Mouse (Mus musculus) heart, embryonic 11.5 days (tissue): ENCODE results near the gene Glis3. TPM values are rescaled to one million over a fixed set of nuclear protein-coding genes. Genes with fewer than 3 reads are reported as not detected.
A peak's percentile ranks its signal among the peaks of the same experiment; 100 is the strongest.

Experiments
- ATAC-seq: fragments of 200-750 bp; cut with Nextera tagmentation; replicated peaks from 2 replicates; pipeline ENCODE4 v1.8.0; 2017; ENCODE audit warnings: moderate library complexity; ENCODE audit not compliant: insufficient number of reproducible peaks, low FRiP score, low TSS enrichment
- H3K27ac ChIP-seq: fragments of 300-500 bp; sonication (generic); 2 replicates; pipeline ENCODE4 v1.5.1; 2014; ENCODE audit warnings: mild to moderate bottlenecking, low read depth, low read length
- H3K27me3 ChIP-seq: fragments of 300-500 bp; sonication (generic); 2 replicates; pipeline ENCODE4 v1.6.1; 2014; ENCODE audit warnings: mild to moderate bottlenecking, low read length, mixed read lengths; ENCODE audit not compliant: control insufficient read depth, insufficient read depth
- H3K36me3 ChIP-seq: fragments of 300-500 bp; sonication (generic); 2 replicates; pipeline ENCODE4 v1.6.1; 2014; ENCODE audit warnings: mild to moderate bottlenecking, low read length, moderate library complexity, mixed read lengths; ENCODE audit not compliant: control insufficient read depth, insufficient read depth
- H3K4me1 ChIP-seq: fragments of 300-500 bp; sonication (generic); 2 replicates; pipeline ENCODE4 v1.6.1; 2014; ENCODE audit warnings: low read length; ENCODE audit not compliant: control insufficient read depth, insufficient read depth
- H3K4me2 ChIP-seq: fragments of 300-500 bp; sonication (generic); 2 replicates; pipeline ENCODE4 v1.6.1; 2014; ENCODE audit warnings: mild to moderate bottlenecking, moderate library complexity
- H3K4me3 ChIP-seq: fragments of 300-500 bp; sonication (generic); 2 replicates; pipeline ENCODE4 v1.5.1; 2014; ENCODE audit warnings: low read depth, low read length
- H3K9ac ChIP-seq: fragments of 300-500 bp; sonication (generic); 2 replicates; pipeline ENCODE4 v1.6.1; 2014; ENCODE audit warnings: mild to moderate bottlenecking, low read depth, low read length, moderate library complexity
- H3K9me3 ChIP-seq: fragments of 300-500 bp; sonication (generic); replicated peaks from 2 replicates; pipeline ENCODE4 v1.6.1; 2016; ENCODE audit warnings: low read length; ENCODE audit not compliant: control insufficient read depth
- WGBS: fragments of 180-500 bp; shearing (Covaris S2); extraction: QIAGEN DNeasy Blood & Tissue Kit; methylation state at CpG from one replicate; pipeline ENCODE4 v1.1.7; 2014; ENCODE audit not compliant: insufficient replicate concordance; 5-methylcytosine and 5-hydroxymethylcytosine counted together
- polyA plus RNA-seq: library from polyadenylated mRNA; unstranded; fragments of >200 nt; fragmentation: Nextera tagmentation; extraction: Ambion mirVana; gene quantifications from 2 replicates; pipeline ENCODE4 v1.2.1, GENCODE M21; 2014

Gene Glis3
- polyA plus RNA-seq, 1 experiment from 2014 or later, result 1.3 TPM

DNA sequence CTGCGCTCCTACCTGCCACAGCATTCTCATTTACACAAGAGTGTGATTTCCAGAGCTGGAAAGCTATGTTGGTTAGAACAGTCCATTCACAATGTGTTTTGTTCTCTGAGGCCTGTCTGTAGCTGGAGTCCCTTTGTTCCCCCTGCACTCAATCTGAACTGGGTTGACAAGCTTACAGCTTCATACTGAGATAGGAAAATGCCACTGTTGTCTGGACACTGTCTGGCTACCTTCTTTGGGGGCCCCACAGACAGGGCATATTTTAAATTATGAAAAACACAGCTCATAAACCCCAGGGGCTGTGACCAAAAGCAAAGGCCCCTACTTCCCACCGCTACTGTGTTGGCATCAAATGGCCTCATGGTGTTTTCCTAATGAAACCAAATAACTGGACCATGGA, 402.8 kb downstream of the Glis3 start:
- ATAC-seq, result no peak
- 86% methylated on average over 2 of the region's 2 CpGs for WGBS

DNA sequence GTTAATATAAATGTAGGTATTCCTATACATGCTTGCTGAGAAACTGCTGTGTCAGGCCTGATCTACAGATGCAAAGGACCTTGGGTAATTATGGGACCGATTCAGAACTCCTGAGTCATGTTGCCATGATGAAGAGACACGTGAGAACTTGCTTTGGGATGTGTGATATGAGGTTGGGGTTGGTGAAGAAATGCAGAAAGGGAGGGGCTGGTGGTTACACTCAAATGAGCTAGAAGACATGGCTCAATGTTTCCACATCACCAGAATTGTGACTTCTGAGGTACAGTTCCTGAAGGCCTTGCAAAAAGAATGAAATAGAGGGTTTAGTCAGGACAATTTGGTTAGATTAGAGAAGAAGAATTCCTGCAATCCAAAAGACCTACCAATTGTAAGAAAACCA, 405.4 kb downstream of the Glis3 start:
- ATAC-seq, result no peak
- no peak overlapping the region for H3K4me2 ChIP-seq
- H3K9ac ChIP-seq, result no peak overlapping the region
- no peaks in the 10 kb centered on the region for H3K36me3 ChIP-seq
- peaks cover 6% of the 10 kb centered on the region; the same call in 1 of the 2 replicates for H3K4me1 ChIP-seq
- 79% methylated on average over 2 of the region's 2 CpGs for WGBS
- H3K9me3 ChIP-seq, result no peaks in the 10 kb centered on the region
- no peak overlapping the region for H3K27ac ChIP-seq
- H3K27me3 ChIP-seq, result no peaks in the 10 kb centered on the region
- H3K4me3 ChIP-seq, result no peak overlapping the region

More for the DNA sequence above, 402.8 kb downstream of the Glis3 start:
- no peaks in the 10 kb centered on the region for H3K9me3 ChIP-seq
- H3K36me3 ChIP-seq, result no peaks in the 10 kb centered on the region
- H3K27me3 ChIP-seq, result no peaks in the 10 kb centered on the region
- peaks cover 6% of the 10 kb centered on the region; the same call in 1 of the 2 replicates for H3K4me1 ChIP-seq
- no peak overlapping the region for H3K4me3 ChIP-seq
- peak overlapping the region; percentile 50; the same call in 1 of the 2 replicates for H3K27ac ChIP-seq
- H3K9ac ChIP-seq, result no peak overlapping the region
- H3K4me2 ChIP-seq, result no peak overlapping the region

DNA sequence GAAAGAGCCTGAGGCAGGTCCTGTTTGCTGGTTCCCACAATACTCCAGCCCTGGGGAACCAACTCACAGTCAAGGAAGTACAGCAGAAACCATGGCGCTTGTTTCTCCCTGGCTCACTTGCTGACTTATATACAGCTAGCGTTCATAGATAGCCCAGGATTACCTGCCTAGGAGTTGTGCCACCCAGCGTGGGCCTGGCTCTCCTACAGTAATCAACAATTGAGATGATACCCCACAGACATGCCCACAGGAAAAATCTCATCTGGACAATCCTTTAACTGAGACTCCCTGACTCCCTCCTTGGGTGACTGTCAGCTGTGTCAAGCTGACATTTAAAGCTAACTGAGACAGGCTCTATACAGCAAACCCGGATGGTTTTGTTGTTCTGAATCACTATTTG, 405.9 kb downstream of the Glis3 start:
- H3K4me2 ChIP-seq, result no peak overlapping the region
- no peaks in the 10 kb centered on the region for H3K9me3 ChIP-seq
- H3K9ac ChIP-seq, result no peak overlapping the region
- WGBS, result 84% methylated on average over 4 of the region's 4 CpGs
- H3K4me3 ChIP-seq, result no peak overlapping the region
- peaks cover 6% of the 10 kb centered on the region; the same call in 1 of the 2 replicates for H3K4me1 ChIP-seq
- no peaks in the 10 kb centered on the region for H3K36me3 ChIP-seq
- H3K27ac ChIP-seq, result no peak overlapping the region
- ATAC-seq, result no peak
- H3K27me3 ChIP-seq, result no peaks in the 10 kb centered on the region

DNA sequence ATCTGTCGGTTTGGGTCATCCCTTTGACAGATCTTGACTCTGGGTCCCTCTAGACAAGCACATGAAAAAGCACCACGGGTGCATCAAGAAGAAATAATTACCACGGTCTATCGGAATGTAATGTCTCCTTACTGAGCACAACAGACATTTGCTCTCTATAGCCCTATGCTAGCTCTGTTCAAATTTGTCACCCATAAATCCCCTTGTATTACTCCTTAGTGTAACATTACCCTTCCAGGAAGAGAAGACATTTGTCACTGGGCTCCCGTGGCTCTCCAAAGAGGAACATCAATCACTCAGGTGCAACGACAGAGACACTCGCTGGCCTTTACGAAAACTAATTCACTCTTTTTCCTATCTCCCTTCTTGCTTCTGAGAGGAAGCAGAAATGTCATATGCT, 413.0 kb downstream of the Glis3 start:
- no peak overlapping the region for H3K4me2 ChIP-seq
- no peak overlapping the region for H3K9ac ChIP-seq
- H3K4me3 ChIP-seq, result no peak overlapping the region
- no peaks in the 10 kb centered on the region for H3K9me3 ChIP-seq
- no peak for ATAC-seq
- no peaks in the 10 kb centered on the region for H3K27me3 ChIP-seq
- no peaks in the 10 kb centered on the region for H3K4me1 ChIP-seq
- WGBS, result 75% methylated on average over 8 of the region's 8 CpGs
- no peaks in the 10 kb centered on the region for H3K36me3 ChIP-seq
- no peak overlapping the region for H3K27ac ChIP-seq

DNA sequence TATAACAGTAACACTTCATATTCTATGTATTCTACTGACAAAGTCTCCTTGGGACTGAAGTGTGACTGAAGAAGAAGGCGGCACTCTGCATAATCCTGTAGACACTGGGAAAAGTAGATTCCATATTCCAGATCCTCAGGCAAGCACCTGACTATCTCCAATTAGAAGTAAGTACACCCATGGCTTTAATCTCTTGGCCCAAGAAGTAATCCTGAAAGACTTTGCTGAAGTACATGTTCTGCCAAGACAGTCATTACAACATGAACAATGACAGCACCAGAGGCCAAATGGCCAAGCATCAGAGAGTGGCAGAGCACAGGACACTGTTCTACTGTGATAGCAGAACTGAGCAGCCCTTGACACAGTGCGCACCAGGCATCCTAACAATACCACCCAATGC, 414.1 kb downstream of the Glis3 start:
- H3K4me1 ChIP-seq, result no peaks in the 10 kb centered on the region
- WGBS, result 83% methylated on average over 2 of the region's 2 CpGs
- H3K36me3 ChIP-seq, result no peaks in the 10 kb centered on the region
- H3K9me3 ChIP-seq, result no peaks in the 10 kb centered on the region
- H3K27ac ChIP-seq, result no peak overlapping the region
- no peak overlapping the region for H3K4me2 ChIP-seq
- no peak for ATAC-seq
- no peak overlapping the region for H3K4me3 ChIP-seq
- no peak overlapping the region for H3K9ac ChIP-seq
- no peaks in the 10 kb centered on the region for H3K27me3 ChIP-seq

DNA sequence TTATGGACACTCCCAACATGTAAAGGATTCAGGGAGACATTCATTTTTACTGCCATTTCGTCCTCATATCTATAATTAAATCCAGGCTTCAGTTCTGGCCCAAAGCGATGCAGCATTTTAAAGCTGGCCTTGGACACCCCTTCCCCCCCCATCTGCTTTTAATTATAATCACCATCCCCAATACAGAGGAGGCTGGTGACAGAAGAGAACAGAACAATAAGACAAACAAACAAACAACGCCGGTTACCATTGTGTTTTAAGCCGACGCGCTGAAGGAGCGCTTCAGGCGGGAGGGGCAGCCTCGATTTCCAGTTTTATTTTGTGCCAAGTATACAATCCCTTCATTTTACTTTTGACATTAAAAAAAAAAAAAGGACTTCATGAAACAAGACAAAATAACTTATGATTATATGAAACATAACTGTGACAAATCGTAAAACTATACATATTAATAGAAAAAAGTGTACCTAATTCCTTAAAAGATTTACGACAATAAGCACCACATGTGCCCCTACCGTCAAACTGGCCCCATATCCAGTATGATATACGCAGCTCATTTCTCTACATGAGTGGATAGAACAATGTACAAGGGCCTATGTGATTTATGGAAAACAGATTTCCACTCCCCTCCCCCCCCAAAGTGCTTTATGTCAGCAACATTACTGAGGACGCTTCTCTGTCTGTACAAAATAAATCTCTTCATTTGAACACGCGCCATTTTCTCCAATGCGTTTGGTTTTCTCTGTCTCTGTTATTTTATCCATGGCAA, 420.8 kb downstream of the Glis3 start:
- Histone ChIP-seq H3K27ac (no peak overlapping the region), H3K36me3 (no peaks in the 10 kb centered on the region), H3K4me1 (no peaks in the 10 kb centered on the region), H3K4me2 (no peak overlapping the region), H3K9ac (no peak overlapping the region), H3K4me3 (no peak overlapping the region), H3K9me3 (no peaks in the 10 kb centered on the region), H3K27me3 (no peaks in the 10 kb centered on the region)
- 85% methylated on average over 18 of the region's 18 CpGs for WGBS
- ATAC-seq, result no peak

DNA sequence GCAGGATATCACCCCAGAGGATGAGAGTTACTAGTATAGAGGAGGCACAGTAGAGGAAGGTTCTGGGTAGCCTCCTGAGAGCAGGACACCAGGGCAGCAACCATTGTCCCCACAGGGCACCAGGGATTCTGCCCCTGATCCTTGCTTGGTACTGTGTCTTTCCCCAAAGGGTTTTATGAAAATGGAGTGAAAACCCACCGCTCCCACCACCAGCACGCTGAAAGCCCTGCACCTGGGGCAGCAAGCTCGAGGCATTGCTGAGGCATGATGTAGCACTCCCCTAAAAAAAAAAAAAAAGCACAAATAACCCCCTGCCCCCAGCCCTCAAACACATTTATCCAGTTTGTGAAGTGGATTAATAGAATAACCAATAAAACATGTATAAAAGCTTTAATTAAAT, 421.4 kb downstream of the Glis3 start:
- Histone ChIP-seq H3K9me3 (no peaks in the 10 kb centered on the region), H3K9ac (no peak overlapping the region), H3K36me3 (no peaks in the 10 kb centered on the region), H3K27me3 (no peaks in the 10 kb centered on the region), H3K4me3 (no peak overlapping the region), H3K4me1 (no peaks in the 10 kb centered on the region), H3K27ac (no peak overlapping the region), H3K4me2 (no peak overlapping the region)
- 69% methylated on average over 3 of the region's 3 CpGs for WGBS
- ATAC-seq, result no peak

DNA sequence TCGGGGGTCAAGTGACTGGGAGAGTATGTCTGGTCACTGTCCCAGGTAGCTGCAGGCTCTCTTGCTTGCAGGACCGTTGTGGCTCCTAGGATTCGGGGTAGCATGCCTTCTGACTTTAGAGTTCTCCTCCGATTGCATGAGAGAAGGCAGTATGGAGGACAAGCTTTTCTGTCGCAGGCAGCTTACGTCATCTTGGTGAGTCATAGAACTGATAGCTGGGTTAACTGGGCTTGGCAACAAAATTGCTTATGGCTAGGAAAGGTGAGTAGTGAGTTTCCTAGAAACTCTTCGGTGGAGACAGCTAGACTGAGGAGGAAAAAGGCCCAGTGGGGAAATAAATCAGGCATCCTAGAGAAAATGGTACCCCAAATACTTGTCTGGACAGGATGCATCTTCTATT, 432.5 kb downstream of the Glis3 start:
- no peaks in the 10 kb centered on the region for H3K36me3 ChIP-seq
- no peaks in the 10 kb centered on the region for H3K4me1 ChIP-seq
- 80% methylated on average over 7 of the region's 7 CpGs for WGBS
- H3K9me3 ChIP-seq, result no peaks in the 10 kb centered on the region
- H3K9ac ChIP-seq, result no peak overlapping the region
- no peak overlapping the region for H3K4me3 ChIP-seq
- H3K4me2 ChIP-seq, result no peak overlapping the region
- no peak overlapping the region for H3K27ac ChIP-seq
- no peak for ATAC-seq
- H3K27me3 ChIP-seq, result no peaks in the 10 kb centered on the region

DNA sequence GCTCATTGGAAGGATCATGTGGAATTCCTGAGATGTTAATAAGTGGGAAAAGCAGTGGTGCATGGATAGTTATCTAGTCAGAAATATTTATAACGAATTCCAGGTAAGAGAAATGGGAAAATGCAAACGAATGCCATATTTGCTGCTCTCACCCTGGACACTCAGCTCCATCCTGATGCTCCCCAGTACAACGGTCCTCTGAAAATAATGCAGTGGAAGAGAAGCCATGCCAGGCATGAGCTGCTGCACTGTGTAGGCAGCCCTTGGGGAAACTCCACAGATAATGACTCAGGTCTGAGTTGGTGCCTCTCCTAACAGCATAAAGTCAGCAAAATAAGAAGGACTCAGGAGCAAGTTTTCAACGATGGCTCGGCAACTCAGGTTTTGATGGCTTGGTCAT, 433.7 kb downstream of the Glis3 start:
- 78% methylated on average over 5 of the region's 5 CpGs for WGBS
- no peaks in the 10 kb centered on the region for H3K36me3 ChIP-seq
- H3K4me3 ChIP-seq, result no peak overlapping the region
- no peaks in the 10 kb centered on the region for H3K27me3 ChIP-seq
- no peak for ATAC-seq
- H3K9me3 ChIP-seq, result no peaks in the 10 kb centered on the region
- no peaks in the 10 kb centered on the region for H3K4me1 ChIP-seq
- H3K9ac ChIP-seq, result no peak overlapping the region
- no peak overlapping the region for H3K4me2 ChIP-seq
- no peak overlapping the region for H3K27ac ChIP-seq
